Mouse (Mus musculus) bone marrow macrophage, adult 2 months (primary cell): ENCODE data around the gene Asrgl1.

Experiments used
- CTCF ChIP-seq: IDR thresholded peaks from 2 replicates; pipeline ENCODE4 v1.5.1; 2012; ENCODE audit warnings: low read depth, mild to moderate bottlenecking, low read length, moderate library complexity
- POLR2A ChIP-seq: IDR thresholded peaks from 2 replicates; pipeline ENCODE4 v1.6.1; 2012; ENCODE audit warnings: mild to moderate bottlenecking, low read depth, low read length, borderline replicate concordance

GRCm38 (mm10) chr19:9061221-9061893, 74.1 kb downstream of the Asrgl1 start:
- no peak for TF ChIP-seq CTCF
- TF ChIP-seq POLR2A: no peak
